Mouse (Mus musculus) lung, embryonic 14.5 days (tissue): ENCODE measurements around the gene Bglap2. TPM values are rescaled to one million over a fixed set of nuclear protein-coding genes. Genes with fewer than 3 reads are reported as not detected.
A peak's percentile ranks its signal among the peaks of the same experiment; 100 is the strongest.

ENCODE experiments used
- ATAC-seq: fragments of 200-750 bp; cut with Nextera tagmentation; 2 replicates; pipeline ENCODE4 v1.8.0; 2017; ENCODE audit warnings: mild to moderate bottlenecking, moderate TSS enrichment, moderate library complexity; ENCODE audit not compliant: insufficient read depth
- DNase-seq: peaks from one replicate; pipeline ENCODE4 v3.0.0-alpha.2; 2015
- H3K27ac ChIP-seq: fragments of 300-500 bp; sonication (generic); 2 replicates; pipeline ENCODE4 v1.5.1; 2014; ENCODE audit warnings: low read depth, mild to moderate bottlenecking, moderate library complexity
- H3K27me3 ChIP-seq: fragments of 300-500 bp; sonication (generic); 2 replicates; pipeline ENCODE4 v1.6.1; 2014; ENCODE audit warnings: low read length, control low read depth; ENCODE audit not compliant: insufficient read depth
- H3K36me3 ChIP-seq: fragments of 300-500 bp; sonication (generic); 2 replicates; pipeline ENCODE4 v1.6.1; 2014; ENCODE audit warnings: control low read depth; ENCODE audit not compliant: insufficient read depth
- H3K4me1 ChIP-seq: fragments of 300-500 bp; sonication (generic); 2 replicates; pipeline ENCODE4 v1.6.1; 2014; ENCODE audit warnings: antibody characterized with exemption, control low read depth; ENCODE audit not compliant: insufficient read depth
- H3K4me2 ChIP-seq: fragments of 300-500 bp; sonication (generic); 2 replicates; pipeline ENCODE4 v1.6.1; 2014; ENCODE audit warnings: mild to moderate bottlenecking
- H3K4me3 ChIP-seq: fragments of 300-500 bp; sonication (generic); 2 replicates; pipeline ENCODE4 v1.5.1; 2014; ENCODE audit warnings: low read depth, low read length
- H3K9ac ChIP-seq: fragments of 300-500 bp; sonication (generic); 2 replicates; pipeline ENCODE4 v1.6.1; 2014
- H3K9me3 ChIP-seq: fragments of 300-500 bp; sonication (generic); 2 replicates; pipeline ENCODE4 v1.6.1; 2016; ENCODE audit warnings: low read depth, low read length, control low read depth
- CTCF ChIP-seq: IDR thresholded peaks from 2 replicates; pipeline ENCODE4 v1.5.1; 2016; ENCODE audit warnings: antibody characterized with exemption, low read depth
- WGBS: fragments of 180-500 bp; shearing (Covaris S2); extraction: QIAGEN DNeasy Blood & Tissue Kit; methylation state at CpG from one replicate; pipeline ENCODE4 v1.1.7; 2014; 5-methylcytosine and 5-hydroxymethylcytosine counted together
- polyA plus RNA-seq: library from polyadenylated mRNA; unstranded; fragments of >200 nt; fragmentation: Nextera tagmentation; extraction: Ambion mirVana; gene quantifications from 2 replicates; pipeline ENCODE4 v1.2.1, GENCODE M21; 2014

The Bglap2 gene
- polyA plus RNA-seq, 1 experiment from 2014 or later = not detected

DNA sequence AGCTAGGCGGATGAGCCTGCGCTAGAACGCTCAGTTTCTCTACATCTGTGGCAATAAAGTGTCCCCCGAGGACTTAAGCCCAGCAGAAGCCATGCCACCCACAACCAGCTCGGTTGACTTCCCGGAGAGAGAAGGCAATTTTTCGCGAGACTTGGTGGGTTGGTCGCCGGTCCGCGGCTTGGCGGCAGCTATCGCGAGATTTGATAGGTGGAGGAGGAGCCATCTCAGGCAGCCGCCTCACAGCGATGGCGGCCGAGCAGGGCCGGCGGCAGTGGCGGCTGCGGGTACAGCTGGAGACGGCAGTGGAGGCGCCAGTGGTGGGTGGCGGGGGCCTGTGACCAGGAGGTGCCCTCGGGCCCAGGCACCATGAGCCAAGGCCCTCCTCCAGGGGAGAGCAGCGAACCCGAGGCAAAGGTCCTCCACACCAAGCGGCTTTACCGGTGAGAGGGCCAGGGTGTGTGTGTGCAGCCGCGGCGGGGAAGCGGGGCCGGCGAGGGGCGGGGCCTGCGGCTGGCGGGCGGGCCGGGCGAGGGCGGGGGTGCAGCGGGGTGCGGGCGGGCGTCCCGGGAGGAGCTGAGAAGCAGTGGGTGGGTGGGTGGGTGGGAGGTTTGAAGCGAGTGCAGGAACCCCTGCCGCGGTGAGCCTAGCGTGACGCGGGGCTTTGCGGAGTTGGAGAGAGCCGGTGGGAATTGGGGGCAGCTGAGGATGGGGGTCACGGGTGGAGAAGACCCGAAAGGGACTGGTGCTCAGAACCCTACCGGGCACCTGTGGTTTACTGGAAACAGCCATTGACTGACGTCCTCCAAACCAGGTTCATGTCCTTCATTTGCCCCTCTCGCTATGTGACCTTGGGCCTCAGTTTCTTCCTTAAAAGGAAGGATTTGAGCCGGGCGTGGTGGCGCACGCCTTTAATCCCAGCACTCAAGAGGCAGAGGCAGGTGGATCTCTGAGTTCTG is 42.2 kb downstream of the Bglap2 start, which contains the start of the genes Tmem79 and Smg5:
Tmem79 (minus strand) TSS at position 91 of the 956 bp plus-strand sequence.
Smg5 (plus strand) TSS at position 203 of the 956 bp plus-strand sequence.
- ATAC-seq (peak; percentile 94), DNase-seq (peak; percentile 98)
- 1% methylated on average over 53 of the region's 66 CpGs for WGBS
- Histone ChIP-seq H3K4me2 (peak within 1 kb of the TSS; percentile 83), H3K4me3 (peak within 1 kb of the TSS; percentile 76), H3K4me1 (peaks cover 13% of the 10 kb centered on the region), H3K27ac (peak within 1 kb of the TSS; percentile 97), H3K9me3 (no peaks in the 10 kb centered on the region), H3K9ac (peak within 1 kb of the TSS; percentile 86), H3K36me3 (0 out of 2 replicates have a peak, but pooled peaks cover 6% of the 10 kb centered on the region), H3K27me3 (no peaks in the 10 kb centered on the region)
- TF ChIP-seq CTCF = no peak

DNA sequence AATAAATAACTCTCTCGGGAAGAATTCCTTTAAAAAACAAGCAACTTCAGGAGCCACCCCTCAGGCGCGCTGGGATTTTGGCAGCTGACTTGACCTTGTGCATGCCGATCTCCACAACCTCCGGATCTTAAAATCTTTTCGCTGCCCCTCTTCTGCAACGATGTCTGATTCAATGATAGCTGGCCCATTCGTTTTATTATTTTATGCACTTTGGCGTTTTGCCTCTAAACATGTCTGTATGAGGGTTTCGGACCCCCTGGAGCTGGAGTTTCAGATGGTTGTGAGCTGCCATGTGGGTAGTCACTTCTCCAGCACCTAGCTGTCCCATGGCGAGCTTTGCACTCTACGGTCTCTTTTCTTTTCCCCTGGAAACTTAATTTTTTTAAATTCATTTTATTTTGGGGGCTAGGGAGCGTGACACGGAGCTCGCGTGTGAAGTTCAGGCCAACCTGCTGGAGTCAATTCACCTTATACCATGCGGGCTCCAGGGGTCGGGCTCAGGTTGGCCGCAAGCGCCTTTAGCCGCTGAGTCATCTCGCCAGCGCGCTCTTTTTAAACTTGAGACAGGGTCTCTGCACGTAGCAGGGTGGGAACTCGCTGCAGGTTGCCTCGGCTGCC is 43.0 kb downstream of the Bglap2 start:
- TF ChIP-seq CTCF = no peak
- Histone ChIP-seq H3K27ac (peak overlapping the region; percentile 97), H3K4me1 (peaks cover 13% of the 10 kb centered on the region), H3K4me2 (peak overlapping the region; percentile 83), H3K9me3 (no peaks in the 10 kb centered on the region), H3K36me3 (peaks cover 7% of the 10 kb centered on the region; the same call in 1 of the 2 replicates), H3K4me3 (peak overlapping the region; percentile 76), H3K27me3 (no peaks in the 10 kb centered on the region), H3K9ac (peak overlapping the region; percentile 86)
- under 1% methylated on average over 27 of the region's 27 CpGs for WGBS
- peak; percentile 50 for DNase-seq
- peak; percentile 53 for ATAC-seq

DNA sequence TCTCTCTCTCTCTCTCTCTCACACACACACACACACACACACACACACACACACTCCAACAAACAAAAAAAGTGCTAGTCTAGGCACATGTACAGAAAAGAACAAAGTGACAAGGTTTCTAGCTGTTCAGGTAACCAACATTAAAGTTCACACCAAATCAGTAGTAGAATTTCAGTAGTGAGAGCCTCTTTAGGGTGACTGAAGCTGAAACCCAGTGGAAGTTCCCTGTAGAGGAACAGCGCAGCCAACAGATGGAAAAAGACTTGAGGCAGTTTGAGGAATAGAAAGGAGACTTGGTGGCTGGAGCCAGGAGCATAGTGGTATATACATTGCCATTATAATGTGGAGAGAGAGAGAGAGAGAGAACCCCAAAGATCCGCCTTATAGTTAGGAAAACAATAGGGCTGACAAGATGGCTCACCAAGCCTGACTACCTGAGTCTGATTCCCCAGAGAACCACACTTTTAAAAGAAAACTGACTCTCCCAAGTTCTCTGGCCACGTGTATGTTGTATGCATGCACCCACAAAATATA is 43.5 kb downstream of the Bglap2 start:
- Histone ChIP-seq H3K4me3 (peak overlapping the region; percentile 76), H3K9ac (peak overlapping the region; percentile 86), H3K36me3 (peaks cover 10% of the 10 kb centered on the region; the same call in 1 of the 2 replicates), H3K9me3 (no peaks in the 10 kb centered on the region), H3K27ac (peak overlapping the region; percentile 97), H3K27me3 (no peaks in the 10 kb centered on the region), H3K4me1 (peaks cover 13% of the 10 kb centered on the region), H3K4me2 (peak overlapping the region; percentile 83)
- no peak for ATAC-seq
- DNase-seq = peak; percentile 17
- WGBS = 29% methylated on average over 3 of the region's 3 CpGs
- TF ChIP-seq CTCF = no peak

DNA sequence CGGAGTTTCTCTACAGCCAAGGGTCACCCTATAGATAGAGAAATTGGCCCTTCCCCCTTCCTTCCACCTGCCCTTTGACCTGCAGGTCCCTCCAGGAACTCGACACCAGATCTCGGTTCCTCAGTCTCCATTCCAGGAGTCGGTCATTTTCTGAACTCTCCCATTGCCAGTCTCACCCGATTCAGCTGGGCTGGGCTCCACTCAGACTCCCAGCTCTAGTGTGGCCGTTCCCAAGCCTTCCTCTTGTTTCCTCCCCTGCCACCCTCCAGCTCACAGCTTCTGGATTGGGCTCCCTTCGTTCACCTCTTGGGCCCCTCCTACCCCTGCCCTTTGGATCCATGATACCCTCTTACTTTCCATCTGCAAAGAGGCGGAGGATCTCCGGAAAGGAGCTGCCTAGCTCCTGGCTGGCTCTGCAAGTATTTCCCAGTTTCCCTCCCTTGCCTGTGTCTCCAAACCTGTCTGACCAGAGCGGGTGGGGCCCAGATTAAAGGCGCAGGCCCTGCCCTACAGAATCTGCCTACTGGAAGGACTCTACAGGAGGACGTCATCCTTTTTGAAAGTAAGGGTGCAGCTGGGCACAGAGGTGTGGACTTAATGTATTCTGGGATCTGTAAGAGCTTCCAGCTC is 44.4 kb downstream of the Bglap2 start:
- Histone ChIP-seq H3K4me1 (peaks cover 13% of the 10 kb centered on the region), H3K36me3 (peaks cover 9% of the 10 kb centered on the region; the same call in 1 of the 2 replicates), H3K9ac (0 out of 2 replicates have a peak overlapping the region, but pooled peaks have one; percentile 4), H3K27ac (peak overlapping the region; percentile 7; the same call in 1 of the 2 replicates), H3K27me3 (no peaks in the 10 kb centered on the region), H3K4me2 (peak overlapping the region; percentile 83), H3K4me3 (peak overlapping the region; percentile 76), H3K9me3 (no peaks in the 10 kb centered on the region)
- DNase-seq = peak; percentile 52
- ATAC-seq = no peak; the same call in 1 of the 2 replicates
- 43% methylated on average over 12 of the region's 12 CpGs for WGBS
- no peak for TF ChIP-seq CTCF

DNA sequence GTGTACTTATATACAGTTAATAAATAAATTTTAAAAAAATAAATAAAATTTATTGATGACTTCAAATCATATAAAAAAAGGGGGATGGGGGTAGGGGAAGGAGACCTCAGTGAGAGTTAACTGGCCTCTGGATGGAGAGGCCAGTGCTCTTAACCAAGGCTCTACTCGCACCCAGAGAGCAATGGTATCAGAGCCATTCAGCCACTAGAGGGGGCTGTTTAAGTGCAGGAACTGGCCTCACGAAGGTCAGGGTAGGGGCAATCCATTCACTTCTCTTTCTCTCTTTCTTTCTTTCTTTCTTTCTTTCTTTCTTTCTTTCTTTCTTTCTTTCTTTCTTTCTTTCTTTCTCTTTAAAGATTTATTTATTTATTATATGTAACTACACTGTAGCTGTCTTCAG is 47.2 kb downstream of the Bglap2 start:
- H3K27me3 ChIP-seq = no peaks in the 10 kb centered on the region
- whole genome bisulfite sequencing = 47% methylated on average over 2 of the region's 2 CpGs
- no peak for ATAC-seq
- TF ChIP-seq CTCF = peak; percentile 58
- H3K9me3 ChIP-seq = no peaks in the 10 kb centered on the region
- H3K9ac ChIP-seq = no peak overlapping the region
- no peak overlapping the region for H3K4me3 ChIP-seq
- peak; percentile 65 for DNase-seq
- peaks cover 6% of the 10 kb centered on the region; the same call in 1 of the 2 replicates for H3K4me1 ChIP-seq
- H3K27ac ChIP-seq = no peak overlapping the region
- peaks cover 23% of the 10 kb centered on the region for H3K36me3 ChIP-seq
- H3K4me2 ChIP-seq = no peak overlapping the region

DNA sequence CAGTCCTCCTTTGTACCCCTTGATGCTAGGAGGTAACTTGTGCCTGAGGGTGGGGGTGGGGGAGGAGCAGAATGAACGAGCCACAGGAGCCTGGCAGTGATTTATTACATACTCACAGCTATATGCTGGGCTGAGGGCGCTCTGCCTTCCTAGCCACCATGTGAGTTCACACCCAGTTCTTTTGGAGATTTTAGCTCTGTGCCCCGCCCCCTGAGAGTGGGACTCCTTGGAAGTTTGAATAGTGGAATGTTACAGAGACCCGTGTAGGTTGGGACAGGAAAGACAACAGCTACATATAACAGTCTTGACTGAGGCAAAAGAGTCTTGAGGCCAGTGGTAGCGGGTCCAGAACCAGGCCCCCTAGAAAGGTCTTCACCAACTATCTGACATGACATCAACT is 49.5 kb downstream of the Bglap2 start:
- no peak overlapping the region for H3K27ac ChIP-seq
- no peak for ATAC-seq
- H3K4me1 ChIP-seq = no peaks in the 10 kb centered on the region
- H3K9me3 ChIP-seq = no peaks in the 10 kb centered on the region
- DNase-seq = no peak
- no peak overlapping the region for H3K4me3 ChIP-seq
- TF ChIP-seq CTCF = no peak
- H3K4me2 ChIP-seq = no peak overlapping the region
- no peaks in the 10 kb centered on the region for H3K27me3 ChIP-seq
- H3K9ac ChIP-seq = no peak overlapping the region
- WGBS = 57% methylated on average over 5 of the region's 5 CpGs
- H3K36me3 ChIP-seq = peaks cover 23% of the 10 kb centered on the region

Other genes starting within 250 kb of the Bglap2 start
- gene Mef2d, start 236.3 kb downstream of the Bglap2 start, polyA plus RNA-seq = 24.7 and 25.4 TPM in 2 replicates
- gene Rhbg, start 124.0 kb downstream of the Bglap2 start, polyA plus RNA-seq = not detected in 2 replicates
- gene Gm38392, start 91.5 kb downstream of the Bglap2 start, polyA plus RNA-seq = not detected in 2 replicates
- 9.1 and 9.9 TPM in 2 replicates for gene Tsacc, start 81.7 kb downstream of the Bglap2 start, polyA plus RNA-seq
- gene Cct3, start 81.6 kb downstream of the Bglap2 start, polyA plus RNA-seq = 594 and 602 TPM in 2 replicates
- 124 and 129 TPM in 2 replicates for gene Glmp, start 53.7 kb downstream of the Bglap2 start, polyA plus RNA-seq
- gene Tmem79, start 42.6 kb downstream of the Bglap2 start, polyA plus RNA-seq = 5.0 and 5.9 TPM in 2 replicates
- 47.8 and 54.4 TPM in 2 replicates for gene Smg5, start 42.4 kb downstream of the Bglap2 start, polyA plus RNA-seq
- gene Paqr6, start 14.1 kb downstream of the Bglap2 start, polyA plus RNA-seq = 4.5 and 4.9 TPM in 2 replicates
- gene Bglap3, start 6.0 kb downstream of the Bglap2 start, polyA plus RNA-seq = 0.19 and 0.24 TPM in 2 replicates
- not detected in 2 replicates for gene Bglap, start 5.8 kb upstream of the Bglap2 start, polyA plus RNA-seq
- 162 and 173 TPM in 2 replicates for gene Pmf1, start 31.6 kb upstream of the Bglap2 start, polyA plus RNA-seq
- gene Slc25a44, start 46.4 kb upstream of the Bglap2 start, polyA plus RNA-seq = 16.6 and 18.3 TPM in 2 replicates
- gene Sema4a, start 82.5 kb upstream of the Bglap2 start, polyA plus RNA-seq = 2.8 TPM in 2 replicates
- gene Lmna, start 131.3 kb upstream of the Bglap2 start, polyA plus RNA-seq = 70.0 TPM in 2 replicates
- gene Mex3a, start 153.7 kb upstream of the Bglap2 start, polyA plus RNA-seq = 25.0 and 25.4 TPM in 2 replicates
- 21.3 and 22.1 TPM in 2 replicates for gene Rab25, start 169.6 kb upstream of the Bglap2 start, polyA plus RNA-seq
- 77.6 and 93.9 TPM in 2 replicates for gene Lamtor2, start 174.4 kb upstream of the Bglap2 start, polyA plus RNA-seq
- gene Ubqln4, start 175.1 kb upstream of the Bglap2 start, polyA plus RNA-seq = 64.9 and 68.5 TPM in 2 replicates
- 278 and 285 TPM in 2 replicates for gene Ssr2, start 197.2 kb upstream of the Bglap2 start, polyA plus RNA-seq
- 115 and 127 TPM in 2 replicates for gene Arhgef2, start 227.3 kb upstream of the Bglap2 start, polyA plus RNA-seq